Mouse (Mus musculus) kidney, adult 18-20 months (tissue): ENCODE data around the gene Grip2.
A peak's percentile ranks its signal among the peaks of the same experiment; 100 is the strongest.

Experiments used
- DNase-seq: peaks from one replicate; pipeline ENCODE4 v3.0.0; 2021

The Grip2 gene

DNA sequence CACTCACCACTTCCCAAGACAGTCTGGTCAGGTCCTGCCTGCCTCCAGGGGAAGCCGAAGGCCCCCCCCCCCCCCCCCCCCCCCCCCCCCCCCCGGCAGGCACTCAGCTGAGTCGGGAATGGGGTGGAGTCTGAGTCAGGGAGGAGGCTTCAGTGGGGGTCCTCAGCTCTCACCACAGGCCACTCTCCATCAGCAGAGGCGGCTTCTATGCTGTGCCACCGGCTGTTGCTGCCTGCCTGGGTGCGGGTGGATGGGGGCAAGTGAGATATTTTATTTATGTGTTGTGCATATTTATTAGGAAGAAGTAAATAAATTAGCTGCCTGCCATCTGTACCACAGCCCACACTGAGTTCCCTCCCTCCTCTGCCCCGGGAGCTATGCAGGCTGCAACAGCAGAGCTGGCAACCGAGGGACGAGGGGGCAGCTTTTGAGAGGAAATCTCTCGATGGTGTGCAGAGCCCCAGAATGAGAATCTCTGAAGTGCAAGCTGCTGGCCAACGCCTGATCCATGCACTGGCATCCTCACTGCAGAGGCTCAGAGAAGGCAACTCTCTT is at the start of gene Grip2:
Gene Grip2 (minus strand): TSS at position 235 of the 555 bp plus-strand sequence.
- no peak for DNase-seq

DNA sequence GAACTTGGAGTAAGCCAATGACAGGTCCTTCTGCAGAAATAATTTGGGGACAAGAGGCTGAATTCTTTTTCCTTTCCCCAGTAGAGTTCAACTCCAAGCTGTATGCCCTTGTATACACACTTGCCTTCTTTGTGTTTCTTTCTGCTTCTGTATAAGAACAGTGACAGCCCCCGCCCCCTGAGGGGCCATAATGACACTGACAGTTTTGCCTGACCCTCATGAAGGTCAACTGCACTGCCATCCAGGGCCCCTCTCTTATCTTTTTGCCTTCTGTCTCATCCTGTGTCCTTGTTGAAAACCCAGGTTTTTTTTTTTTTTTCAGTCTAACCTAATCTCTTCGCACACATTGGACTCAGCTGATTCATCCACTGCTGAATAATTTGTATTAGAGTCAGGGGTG is 45.7 kb upstream of the Grip2 start:
- DNase-seq: no peak

DNA sequence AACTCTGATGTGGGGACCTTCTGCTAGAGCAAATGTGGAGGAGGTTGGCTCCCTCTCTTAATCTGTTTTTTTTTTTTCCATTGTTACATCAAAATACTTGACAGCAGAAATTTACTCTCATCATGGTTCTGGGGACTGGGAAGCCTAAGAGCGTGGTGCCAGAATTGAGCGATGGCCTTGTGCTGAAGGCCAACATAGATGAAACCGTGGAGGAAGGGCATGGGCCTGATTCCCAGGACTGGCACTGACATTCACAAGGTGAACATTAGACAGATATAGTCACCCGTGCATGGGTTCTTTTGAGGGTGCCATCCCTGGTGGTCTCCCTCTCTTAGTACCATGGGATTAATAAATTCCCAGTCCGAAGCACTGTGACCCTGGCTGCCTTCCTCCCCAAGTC is 41.0 kb upstream of the Grip2 start:
- DNase-seq: no peak

DNA sequence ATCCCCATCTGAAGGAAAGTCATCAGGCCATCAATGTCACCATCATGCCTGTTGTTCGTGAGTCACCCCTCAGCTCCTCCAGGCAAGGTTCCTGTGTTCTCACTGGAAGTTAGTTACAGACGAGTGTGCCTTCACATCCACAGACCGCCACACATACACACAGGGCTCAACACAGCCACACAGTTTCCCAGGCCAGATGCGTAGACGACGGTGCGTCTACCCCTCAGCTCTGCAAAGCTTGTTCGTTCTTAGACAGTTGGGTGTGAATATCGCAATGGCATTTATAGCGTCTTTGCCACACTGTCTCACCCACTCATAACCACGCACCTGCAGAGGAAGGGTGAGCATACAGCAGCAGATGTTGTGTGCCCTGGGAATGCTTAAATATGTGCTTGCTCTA is 38.6 kb upstream of the Grip2 start:
- DNase-seq: no peak

DNA sequence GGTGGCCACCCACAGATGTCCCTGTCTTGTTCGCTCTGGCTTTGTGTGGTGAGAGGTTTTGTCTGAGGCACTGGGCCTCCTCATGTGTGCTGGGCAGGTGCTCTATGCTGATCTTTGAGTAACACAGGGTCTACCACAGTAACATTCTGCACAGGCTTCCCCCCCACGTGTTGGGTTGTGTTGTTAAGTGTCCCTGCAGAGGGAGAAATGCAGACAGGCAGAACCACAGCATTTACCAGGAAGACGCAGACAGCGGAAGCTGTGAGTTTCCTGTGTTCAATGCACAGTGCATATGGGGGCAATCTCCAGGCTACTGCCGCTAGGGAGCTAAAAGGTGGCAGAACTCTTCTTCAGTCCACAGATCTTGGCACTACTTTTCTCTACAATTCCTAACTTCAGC is 37.5 kb upstream of the Grip2 start:
- no peak for DNase-seq

DNA sequence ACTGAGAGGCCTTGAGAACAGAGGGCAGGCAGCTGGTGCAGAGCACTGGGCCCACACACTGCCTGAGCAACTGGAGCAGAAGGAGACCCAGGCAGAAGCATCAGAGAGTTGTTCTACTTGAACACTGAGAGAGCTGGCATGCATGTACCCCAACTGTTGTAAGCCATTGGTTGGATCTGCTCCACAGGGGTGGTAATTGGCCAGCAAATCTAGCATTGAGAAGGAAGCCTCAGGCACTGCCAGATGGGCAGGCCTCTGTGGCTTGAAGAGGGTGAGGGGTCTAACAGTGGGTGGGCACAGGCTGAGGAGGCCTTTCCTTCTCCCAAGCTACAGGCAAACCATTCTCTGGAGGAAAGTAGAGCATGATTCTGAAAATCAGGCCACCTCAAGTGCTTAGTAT is 35.8 kb upstream of the Grip2 start:
- no peak for DNase-seq

DNA sequence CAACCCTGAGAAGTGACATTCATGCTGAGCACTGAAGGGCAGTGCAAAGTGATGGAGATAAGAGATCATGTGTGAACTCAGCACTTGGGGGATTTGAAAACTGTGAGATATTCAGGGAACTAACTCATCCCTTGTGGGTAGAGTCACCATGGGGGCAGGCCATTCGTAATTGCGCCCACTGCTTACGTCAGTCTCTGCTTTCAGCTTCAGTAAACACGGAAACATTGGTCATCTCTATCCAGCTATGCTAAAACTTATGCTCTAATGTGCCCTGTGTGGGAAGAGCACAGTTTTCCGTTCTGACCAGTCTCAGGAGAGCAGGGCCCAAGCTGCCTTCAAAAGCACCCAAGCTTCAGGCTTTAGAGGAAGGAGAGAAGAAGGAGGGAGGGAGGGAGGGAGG is 31.3 kb upstream of the Grip2 start:
- no peak for DNase-seq

DNA sequence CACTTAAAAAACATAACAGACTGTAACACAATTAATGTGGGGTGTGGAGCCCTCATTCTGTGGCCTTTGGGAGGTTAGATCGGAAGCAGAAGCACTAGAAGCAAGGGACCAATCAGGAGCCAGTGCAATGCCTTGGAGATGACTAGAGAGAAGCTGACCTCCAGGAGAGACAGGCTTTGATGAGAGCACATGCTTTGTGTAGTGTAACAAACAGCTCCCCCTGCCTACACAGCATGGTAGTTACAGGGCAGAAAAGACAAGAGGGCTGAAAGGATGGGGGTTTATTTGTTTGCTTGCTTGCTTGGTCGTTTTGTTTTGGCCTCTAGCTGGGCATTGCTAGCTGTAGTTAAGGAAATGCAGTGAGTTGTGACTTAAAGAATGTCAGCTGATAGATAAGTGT is 25.5 kb upstream of the Grip2 start:
- peak; percentile 40 for DNase-seq

DNA sequence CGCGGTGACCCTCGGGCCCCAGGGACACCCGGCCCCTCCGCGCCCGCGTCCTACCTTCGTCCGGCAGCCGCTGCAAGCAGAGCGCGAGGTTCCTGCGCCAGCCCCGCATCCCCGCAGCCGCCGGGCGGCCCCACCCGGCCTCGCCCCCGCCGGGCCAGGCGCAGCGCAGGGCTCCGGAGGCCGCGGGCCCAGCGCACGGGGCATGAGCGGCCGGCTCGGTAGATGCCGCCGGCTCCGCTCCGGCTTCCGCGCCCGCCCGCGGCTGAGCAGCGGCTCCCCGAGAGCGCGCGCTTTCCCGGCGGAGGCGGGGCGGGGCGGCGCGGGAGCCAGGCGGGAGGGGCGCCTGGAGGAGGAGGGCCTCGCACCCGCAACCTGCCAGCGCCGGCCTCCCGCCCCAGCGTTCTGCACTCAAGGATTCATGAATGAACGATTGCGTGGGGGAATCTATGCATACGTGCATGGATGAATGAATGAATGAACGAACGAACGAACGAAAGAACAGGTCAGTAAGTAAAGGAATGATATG is 16.6 kb upstream of the Grip2 start:
- no peak for DNase-seq

DNA sequence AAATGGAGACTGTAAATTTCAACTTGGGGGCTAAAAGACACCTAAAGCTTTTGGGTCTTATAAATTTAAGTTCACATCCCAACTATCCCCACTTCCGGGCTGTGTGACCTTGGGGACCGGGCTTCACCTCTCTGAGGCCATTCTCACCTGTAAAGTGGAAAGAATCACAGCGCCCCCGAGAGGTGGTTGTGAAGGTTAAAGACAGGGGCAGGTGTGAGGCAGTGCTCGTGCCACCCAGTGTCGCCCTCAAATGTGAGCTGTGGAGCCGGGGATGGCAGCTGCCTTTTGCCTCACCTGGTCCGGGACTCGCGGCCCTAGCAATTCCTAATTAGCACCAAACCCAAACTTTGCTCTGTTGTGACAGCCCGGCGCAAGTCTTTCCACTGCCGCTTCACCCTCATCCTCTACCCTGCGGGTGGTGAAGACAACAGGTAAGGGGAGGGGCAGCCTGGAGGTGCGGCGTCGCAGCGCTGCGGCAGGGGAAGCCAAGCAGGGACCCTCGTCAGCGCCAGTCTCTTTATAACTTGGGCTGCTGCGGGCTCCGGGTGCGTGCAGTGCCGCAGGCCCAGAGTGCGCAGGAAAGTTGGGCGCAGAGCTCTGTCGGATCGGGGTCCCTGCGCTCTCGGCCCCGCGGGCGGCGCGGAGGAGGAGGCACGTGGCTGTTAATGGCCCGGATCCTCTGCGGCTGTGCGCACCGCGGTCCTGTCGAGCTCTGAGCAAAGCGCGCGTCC is 16.0 kb upstream of the Grip2 start:
- DNase-seq: no peak

DNA sequence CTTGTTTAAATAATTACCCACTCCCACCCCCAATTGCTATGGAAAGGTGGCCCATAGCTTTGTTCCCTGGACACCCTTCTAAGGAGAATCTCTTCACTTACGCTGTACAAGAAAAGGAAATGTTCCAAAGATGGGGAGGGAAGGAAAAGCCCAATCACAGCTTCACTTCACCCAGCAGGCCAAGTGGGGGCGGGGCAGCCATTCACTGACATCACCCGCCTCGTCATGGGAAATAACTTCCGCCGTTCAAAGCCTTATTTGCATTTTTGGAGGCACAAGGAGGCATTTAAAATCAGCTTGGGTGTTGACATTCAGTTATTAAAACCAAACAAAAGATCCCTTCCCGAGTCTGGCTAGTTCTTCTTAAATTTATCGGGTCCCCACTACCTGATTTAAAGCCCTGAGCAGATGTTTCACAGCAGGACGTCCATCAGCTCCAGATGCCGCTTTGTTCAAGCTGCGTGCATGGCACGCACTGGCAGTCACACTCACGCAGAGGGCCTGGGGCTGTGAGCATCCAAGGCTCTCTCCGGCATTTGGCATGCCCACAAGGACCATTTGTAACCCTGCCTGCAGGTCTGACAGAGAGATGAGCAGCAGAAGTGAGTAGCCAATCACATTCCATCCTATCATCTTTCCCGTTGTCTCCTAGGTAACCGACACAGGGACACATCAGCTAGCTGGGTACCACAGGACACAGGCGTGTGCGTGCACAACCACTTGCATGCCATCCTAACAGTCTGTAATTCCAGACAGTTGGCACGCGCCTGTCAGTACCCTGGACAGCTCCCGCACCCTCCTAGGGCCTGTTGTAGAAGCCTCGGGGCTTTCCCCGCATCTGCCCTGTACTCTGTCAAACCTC is 12.2 kb upstream of the Grip2 start:
- DNase-seq: peak; percentile 53

DNA sequence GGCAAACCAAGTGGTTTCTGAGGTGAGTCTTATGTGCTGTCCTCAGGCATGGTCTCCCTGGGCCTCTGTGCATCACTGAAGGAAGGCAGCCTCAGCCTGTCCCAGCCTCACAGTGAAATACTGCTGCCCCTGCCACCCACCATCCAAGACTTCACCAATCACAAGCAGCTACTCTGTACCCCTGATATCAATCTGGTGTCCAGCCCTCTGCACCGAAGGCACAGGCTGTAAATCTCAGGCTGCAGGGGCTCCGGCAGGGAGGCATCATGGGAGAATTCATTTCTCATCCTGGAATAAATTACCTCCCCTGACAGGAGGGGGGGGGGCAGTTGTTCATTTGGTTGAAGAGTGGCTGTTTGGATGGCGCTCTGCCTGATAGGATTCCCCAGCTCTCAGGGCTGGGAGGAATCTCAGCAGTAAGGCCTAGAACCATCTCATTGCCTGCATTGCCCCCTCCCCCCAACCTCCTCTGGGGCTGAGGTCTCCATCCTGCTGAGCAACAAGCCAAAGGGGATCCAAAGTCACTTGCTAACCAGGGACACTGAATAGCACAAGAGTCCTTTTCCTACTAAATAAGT is 5.9 kb upstream of the Grip2 start:
- no peak for DNase-seq

DNA sequence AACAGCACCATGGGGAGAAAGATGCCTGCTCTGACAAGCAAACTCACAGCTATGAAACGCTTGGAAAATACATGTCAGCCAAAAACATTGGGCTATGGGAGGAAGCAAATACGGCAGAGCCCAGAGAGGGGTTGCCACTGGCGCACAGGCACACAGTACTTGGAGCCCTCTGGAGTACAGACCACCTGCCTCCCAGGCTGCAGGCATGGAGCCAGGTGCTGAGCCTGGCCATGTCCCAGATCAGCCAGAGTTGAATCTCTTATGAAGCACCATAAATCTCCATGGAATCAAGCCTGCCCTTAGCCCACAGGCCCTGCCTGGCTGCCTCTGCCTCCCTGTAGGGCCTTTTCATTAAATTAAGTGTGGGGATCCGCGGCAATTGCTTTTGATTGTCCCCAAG is 876 bp upstream of the Grip2 start:
- no peak for DNase-seq

DNA sequence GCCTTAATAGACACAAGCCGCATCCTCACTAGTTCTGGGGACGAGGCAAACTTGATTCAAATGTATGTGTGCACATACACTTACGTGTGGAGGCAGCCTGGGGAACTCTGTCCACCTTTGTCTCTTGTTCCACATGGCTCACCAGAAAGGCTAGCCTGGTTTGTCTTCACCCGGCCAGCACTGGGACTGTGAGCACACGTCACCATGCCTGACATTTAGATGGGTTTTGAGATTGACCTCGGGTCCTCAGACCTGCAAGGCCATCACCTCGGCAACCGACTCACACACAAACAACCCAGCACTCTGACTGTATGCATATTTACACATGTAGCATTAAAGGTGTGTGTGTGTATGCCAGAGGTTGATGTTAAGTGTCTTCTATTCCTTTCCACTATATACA is 8.8 kb downstream of the Grip2 start:
- DNase-seq: no peak

DNA sequence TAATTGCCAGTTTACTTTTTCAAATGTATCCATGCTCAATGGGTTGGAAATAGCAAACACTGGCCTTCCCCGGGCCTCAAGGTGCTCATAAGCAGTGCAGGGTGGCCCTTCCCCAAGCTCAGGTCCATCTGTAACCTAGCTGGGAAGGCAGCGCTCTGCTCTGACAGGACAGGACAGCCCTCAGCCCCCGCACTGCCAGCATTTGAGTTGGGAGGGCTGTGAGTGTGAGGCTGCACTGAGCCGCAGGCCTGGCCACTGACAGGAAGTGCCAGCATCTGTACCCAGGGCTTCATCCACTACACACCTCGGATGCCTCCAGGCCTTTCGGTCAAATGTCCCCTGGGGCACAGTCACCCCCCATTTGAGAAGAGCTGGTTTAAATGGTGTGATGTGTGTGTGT is 11.1 kb downstream of the Grip2 start:
- DNase-seq: no peak

DNA sequence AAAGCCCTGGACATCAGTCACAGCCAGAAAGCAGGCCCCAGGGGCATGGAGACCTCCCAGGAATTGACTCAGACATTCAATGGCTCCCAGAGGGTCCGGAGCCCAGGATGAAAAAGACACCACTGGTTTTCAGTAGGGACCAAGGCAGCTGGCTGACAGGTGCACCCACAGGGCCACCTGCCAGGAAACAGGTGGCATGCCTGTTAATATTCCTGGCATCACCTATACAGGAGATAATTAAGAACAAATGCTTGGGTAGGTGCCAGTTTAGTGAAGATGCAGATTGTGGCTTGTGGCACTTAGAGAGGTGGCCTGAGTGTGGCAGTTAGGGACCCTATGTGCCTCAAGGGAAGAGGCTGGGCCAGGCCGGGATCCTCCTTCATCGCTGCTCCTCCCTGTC is 13.4 kb downstream of the Grip2 start:
- DNase-seq: no peak

DNA sequence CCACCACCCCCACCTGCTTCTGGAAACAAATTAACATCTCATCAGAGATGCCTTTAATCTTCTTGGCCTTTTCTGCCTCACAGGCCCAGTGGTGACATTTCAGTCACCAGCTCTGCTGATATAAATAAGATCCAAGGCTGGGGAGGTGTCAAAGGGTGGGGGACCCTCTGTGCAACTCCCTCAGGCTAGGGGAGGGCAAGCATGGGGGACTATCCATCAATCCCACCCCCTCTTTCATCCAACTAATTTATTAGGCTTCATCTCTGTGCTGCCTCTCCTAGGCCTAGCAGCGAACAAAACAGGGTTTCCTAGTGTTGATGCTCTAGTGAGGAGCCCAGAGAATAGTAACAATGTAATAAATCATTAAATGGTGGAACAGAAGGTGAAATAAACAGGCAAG is 17.0 kb downstream of the Grip2 start:
- no peak for DNase-seq

DNA sequence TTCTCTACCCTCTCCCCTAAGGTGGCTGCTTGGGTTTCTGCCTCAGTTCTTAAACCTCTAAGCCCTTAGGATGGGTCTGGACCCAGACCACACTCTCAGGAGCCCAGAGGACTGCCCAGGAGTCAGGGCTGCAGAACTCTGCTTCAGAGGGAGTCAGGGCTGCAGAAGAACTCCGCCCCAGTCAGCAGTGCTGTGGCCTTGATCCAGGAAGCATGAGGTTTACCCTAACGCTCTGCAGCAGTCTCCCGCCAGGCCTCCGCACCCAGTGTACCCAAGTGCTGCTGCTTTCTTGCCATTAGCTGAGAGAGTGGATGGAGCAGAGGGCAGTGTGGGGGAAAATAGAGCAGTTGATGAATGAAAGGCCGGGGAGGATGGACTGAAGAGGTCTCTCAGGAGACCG is 19.0 kb downstream of the Grip2 start:
- DNase-seq: no peak

DNA sequence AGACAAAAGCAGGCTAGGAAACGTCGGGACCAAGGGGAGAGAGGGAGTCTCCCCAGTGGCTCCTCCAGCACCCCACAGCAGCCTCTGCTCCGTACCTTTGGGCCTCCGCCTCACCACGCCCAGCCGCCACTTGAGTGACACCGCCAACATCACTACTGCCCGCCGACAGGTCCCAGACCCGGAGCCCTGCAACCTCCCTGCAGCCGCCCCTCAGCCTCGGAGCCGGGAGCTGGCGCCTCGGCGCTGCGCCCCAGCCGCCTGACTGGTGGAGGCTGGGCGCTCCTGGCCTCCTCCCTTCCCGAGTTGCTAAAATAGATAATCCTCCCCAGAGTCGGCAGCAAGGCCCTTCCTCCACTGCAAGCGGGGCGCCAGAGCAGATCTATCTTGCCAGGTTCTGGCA is 19.9 kb downstream of the Grip2 start:
- no peak for DNase-seq

DNA sequence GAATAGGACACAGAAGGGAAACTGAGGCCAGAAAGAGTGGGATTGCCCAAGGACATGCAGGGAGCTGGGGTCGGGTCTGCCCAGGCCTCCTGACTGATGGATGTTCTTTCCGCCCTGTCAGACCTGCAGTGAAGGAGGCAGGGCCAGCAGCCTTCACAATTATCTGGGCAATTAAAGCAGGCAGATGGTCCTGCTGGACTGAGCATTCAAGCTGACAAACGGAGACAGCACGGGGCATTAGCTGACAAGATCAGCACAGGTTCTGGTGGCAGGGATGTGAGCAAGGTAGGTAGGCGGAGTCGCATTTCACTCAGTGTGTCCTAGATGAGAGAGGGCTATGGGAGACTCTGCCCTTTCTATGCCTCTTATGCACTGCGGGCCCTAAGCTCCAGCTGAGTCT is 22.9 kb downstream of the Grip2 start:
- DNase-seq: no peak

DNA sequence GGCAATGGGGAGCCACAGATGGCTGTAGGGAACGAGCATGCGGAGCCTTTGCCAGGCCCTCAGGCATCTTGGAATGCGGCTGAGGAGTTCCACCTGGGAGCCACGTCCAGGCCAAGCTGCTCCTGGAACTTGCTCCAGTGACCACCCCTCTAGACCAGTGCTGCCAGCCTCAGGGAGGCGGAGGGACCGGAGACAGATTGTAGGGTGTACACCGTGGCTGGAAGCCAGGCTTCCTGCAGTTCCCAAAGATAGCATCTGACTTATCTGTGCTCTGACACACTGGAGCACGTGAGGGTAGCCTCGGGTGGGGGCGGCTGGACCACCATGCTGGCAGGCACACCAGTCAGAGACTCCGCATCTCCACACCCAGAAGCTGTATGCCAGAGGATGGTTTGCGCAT is 28.6 kb downstream of the Grip2 start:
- no peak for DNase-seq

DNA sequence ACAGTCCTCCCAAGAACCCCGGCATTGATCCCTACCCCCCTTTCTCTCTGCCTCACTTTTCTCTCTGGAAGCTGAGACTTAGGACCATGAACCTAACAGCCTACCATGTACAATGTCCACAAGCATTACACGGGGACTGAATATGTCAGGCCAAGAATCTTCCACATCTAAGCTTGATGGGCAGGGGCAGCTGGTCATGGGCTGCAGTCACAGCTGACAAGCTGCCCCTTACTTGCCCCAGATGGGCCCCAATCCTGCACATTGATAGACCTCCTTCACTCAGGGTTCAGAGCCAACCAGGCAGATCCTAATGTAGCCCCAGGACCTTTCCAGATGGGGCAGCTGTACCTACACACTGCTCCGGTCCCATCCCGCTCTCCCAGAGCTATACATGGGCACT is 30.3 kb downstream of the Grip2 start:
- DNase-seq: no peak

DNA sequence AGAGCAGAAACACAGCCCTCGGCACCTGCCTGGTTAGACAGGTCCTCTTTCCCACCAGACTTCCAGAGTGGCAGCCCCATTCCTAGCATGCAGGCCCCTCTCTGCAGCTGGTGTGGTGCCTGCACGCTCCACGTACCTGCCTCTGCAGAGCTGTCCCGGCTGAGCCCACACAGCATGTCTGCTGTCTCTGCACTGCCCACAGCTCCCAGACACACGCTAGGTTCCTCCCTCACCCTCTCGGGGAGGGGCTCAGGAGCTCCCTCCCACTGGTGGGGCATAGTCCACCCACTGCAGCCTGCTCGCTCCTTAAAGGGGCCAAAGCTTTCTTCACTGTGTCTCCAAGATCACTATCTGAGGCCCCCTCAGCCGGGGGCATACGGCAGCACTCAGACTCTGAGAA is 31.0 kb downstream of the Grip2 start:
- peak; percentile 79 for DNase-seq

DNA sequence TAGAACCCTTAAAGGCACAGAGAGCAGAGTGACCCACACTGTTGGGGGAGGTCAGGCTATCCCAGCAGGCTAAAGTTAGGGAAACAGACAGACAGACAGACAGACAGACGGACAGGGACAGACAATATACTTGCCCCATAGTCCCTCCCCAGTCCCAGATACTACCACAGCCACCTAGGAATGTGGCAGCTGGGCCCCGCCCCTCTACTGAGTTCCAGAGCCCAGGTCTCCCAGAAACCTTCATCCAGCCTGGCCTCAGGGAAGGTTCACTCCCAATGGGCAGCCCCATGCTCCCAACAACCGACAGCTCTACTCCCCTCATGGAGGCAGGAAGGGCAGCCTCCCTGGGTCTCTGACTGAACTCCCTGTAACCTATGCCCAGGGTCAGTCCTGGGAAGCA is 31.4 kb downstream of the Grip2 start:
- DNase-seq: no peak
